Mouse (Mus musculus): ENCODE results near the gene Polrmt.
A peak's percentile ranks its signal among the peaks of the same experiment; 100 is the strongest.
"Not testable (repeated sequence)": the region's sequence is repeated elsewhere in the genome, so short reads cannot be mapped to it uniquely, and the experiment has no call there.

Polrmt gene

DNA sequence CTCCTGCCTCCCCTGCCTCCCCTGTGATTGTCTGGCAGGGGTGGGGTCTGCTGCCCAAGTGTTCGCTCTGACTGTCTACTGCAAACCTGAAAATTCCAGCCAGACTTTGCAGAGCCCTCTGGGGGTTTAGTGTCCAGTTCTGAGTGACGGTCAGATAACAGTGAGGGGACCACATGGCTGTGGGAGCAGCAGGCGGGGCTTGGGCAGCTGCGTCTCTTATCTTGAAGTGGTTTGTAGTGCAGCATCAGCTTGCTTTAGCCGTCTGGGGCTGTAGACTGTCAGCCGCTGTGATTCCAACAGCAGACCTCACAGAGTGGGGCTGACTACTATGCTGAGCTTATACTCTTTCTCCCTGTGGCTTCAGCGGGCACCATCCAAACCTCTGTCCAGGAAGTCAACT, 37.1 kb downstream of the Polrmt start:
- no peak for DNase-seq (ENCODE audit: low spot score in 2 of 2)

DNA sequence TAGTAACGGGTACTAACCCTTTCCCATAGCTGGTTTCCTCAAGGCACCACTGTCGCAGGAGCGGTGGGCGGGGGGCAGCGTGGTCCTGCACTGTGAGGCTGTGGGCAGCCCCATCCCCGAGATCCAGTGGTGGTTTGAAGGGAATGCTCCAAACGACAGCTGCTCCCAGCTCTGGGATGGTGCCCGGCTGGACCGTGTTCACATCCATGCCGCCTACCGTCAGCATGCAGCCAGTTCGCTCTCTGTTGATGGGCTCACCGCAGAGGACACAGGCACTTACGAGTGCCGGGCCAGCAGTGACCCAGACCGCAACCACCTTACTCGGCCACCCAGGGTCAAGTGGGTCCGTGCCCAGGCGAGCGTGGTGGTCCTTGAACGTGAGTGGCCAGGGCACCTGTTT, 37.7 kb downstream of the Polrmt start:
- DNase-seq (ENCODE audit: low spot score in 2 of 2), result no peak

DNA sequence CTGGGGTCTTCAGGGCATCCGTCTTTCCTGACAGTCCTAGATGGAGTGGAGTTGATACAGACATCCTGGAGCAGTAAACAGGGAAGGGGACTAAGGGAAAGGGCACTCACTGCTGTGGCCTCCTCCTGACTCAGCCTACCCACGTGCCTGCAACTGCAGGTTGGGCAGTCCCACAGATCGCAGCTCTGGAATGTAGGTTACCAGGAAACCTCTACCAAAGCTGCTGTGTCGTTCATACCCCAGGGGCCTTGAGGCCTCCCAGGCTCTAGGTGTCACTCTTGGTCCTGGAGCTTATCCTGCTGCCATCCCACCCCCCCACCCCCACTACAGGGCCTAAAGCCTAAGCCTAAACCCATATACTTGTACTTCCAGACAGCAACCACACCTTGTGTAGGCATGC, 38.6 kb downstream of the Polrmt start:
- no peak for DNase-seq (ENCODE audit: low spot score in 2 of 2)

DNA sequence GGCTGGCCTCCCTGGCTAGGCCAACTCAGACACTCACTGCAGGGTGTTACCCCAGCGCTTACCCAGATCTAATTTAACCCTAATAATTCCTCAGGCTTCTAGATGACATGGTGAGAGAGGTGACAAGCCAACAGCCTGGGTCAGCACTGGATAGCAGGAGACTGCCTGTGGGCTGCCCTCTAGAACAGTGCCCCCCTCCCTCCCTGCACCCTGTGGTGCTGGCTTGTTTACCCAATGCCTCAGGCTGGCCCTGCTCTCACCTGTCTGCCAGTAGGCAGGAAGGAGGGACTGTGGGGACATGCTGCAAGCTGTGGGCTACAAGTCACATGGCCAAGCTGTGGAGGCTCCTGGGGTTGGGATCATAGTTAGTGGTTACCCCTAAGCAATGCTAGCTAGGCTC, 39.2 kb downstream of the Polrmt start:
- no peak for DNase-seq (ENCODE audit: low spot score in 2 of 2)

- no peak for DNase-seq (ENCODE audit: low spot score in 2 of 2)
These were observed 39.8 kb downstream of the Polrmt start for GRCm38 (mm10) chr10:79706406-79707094.

- DNase-seq (ENCODE audit: low spot score in 2 of 2), result no peak
These were observed 40.4 kb downstream of the Polrmt start for GRCm38 (mm10) chr10:79705951-79706350.

DNA sequence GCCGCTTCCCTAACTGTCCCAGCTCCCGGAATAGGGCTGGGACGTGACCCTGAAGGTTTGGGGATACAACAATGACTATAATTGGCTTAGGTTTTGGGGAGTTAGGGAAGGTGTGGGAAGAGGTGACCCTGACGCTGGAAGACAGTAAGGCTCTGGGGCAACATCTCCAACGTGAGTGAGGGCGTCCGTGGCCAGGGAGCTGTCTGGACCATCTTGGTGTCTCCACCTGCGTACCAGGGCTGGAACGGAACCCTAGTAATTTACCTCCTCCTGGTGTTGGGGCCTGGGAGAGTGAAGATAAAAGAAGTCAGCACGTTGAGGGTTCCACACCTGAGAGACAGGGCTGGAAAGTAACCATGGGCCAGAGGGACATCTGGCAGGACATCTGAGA, 41.4 kb downstream of the Polrmt start:
- DNase-seq (ENCODE audit: low spot score in 2 of 2), result no peak

DNA sequence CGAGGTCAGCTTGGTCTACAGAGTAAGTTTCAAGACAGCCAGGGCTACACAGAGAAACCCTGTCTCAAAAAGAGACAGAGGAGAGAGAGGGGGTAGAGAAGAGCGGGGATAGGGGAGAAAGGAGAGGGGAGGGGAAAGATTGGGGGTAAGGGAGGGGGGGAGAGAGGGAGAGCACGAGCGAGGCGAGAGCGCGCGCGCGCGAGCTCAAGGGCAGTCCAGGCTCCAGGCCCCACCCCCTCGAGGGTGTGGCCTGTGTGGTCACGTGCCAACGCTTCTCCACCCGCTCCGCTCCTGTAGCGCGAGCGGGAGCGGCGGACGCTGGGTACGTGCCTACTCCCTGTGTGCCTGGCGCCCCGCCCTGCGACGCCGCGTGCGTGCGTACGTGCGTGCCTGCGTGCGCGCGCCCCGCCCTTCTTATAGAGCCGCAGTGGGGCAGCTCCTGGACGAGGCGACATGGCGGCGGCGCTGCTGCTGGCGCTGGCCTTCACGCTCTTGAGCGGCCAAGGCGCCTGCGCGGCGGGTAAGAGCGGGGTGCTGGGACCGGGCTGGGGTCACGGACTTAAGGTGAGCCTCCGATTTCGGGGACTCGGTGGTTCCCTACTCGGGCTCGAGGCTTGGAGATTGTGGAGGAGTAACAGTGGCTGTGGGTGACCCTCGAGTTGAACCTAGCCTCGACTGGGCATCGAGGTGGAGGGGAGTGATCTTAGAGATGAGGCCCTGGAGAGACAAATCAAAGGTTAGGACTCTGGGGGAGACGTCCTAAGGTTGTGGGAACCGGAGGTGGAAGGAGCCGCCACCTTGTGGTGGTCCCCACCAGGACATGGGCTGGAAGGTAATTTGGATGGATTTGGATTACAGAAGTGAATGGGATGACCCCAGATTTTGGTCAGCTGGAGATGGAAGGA, 42.1 kb downstream of the Polrmt start, which contains the start of gene Bsg:
TSS of gene Bsg (plus strand) at position 427 of the 905 bp plus-strand sequence.
- DNase-seq (ENCODE audit: low spot score in 2 of 2), result peak; percentile 99

- no peak for DNase-seq (ENCODE audit: low spot score in 2 of 2)
These were observed 42.8 kb downstream of the Polrmt start for GRCm38 (mm10) chr10:79703541-79703940.

- DNase-seq (ENCODE audit: low spot score in 2 of 2), result not testable (repeated sequence)
These were observed 43.4 kb downstream of the Polrmt start for GRCm38 (mm10) chr10:79702970-79703369.

DNA sequence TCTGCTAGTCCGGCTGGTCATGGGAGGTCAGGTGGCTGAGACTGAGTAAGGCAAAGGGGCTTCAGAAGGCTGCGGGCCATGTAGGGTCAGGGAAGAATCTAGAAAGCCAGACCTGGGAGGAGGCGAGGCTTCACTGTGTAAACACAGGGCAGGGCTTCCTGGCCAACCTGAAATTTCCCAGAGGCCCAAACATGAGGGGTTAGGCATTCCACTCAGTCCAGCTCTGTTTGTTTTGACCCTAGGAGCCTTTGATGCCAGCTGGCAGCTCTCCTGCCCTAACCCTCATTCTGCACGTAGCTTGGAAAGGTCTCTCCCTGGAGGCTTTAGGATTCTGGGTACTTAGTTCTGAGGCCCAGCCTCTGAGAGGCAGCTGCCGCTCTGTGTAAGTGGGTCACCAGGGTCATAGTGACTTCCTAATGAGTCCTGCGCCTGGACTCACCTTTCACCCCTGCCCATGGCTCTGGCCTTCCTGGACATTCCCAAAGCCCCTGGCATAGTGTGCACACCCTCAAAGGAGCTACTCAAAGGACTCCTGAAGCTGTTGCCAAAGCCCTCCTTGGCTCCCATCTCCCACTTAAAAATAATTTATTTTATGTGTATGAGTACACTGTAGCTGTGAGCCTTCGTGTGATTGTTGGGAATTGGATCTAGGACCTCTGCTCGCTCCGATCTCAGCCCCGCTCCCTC, 44.8 kb downstream of the Polrmt start:
- peak in 1 of 2 experiments; percentile 43 for DNase-seq (ENCODE audit: low spot score in 2 of 2)

- DNase-seq (ENCODE audit: low spot score in 2 of 2), result no peak
These were observed 45.7 kb downstream of the Polrmt start for GRCm38 (mm10) chr10:79700676-79701075.

DNA sequence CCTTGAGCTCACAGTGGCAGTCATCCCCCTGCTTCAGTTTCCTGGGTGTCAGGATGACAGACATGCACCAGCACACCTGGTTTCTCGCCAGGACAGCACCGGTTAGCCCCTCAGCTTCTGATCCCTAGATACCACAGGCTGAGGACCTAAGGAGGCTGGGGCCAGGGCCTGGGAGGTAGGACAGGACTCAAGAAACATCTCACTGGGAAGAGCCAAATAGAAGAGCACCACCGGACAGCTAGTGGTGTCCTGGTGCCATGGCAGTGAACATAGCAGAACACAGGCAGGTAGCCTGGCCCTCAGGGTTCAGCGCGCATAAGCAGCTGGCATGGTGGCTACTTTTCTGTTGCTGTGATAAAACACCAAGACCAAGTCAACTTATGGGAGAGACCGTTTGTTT, 47.9 kb downstream of the Polrmt start:
- no peak for DNase-seq (ENCODE audit: low spot score in 2 of 2)

DNA sequence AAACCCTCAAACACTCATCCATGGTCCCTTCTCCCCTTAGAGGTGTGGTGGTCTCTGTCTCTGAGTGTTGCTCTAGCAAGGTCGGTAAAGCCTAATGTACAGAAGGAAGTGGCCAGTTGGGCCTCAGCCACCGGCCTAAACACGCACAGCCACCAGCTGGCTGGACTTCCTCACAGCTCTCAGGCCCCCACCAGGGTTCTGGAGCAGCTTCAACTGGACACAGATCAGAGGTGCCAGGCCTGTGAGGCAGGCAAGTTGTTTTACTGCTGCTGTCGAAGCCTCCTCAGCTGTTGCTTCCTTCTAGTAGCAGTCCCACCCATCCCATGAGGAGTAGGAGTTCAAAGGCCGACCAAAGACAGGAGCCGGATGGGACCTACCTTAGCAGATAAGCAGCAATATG, 48.5 kb downstream of the Polrmt start:
- peak in 1 of 2 experiments; percentile 60 for DNase-seq (ENCODE audit: low spot score in 2 of 2)

DNA sequence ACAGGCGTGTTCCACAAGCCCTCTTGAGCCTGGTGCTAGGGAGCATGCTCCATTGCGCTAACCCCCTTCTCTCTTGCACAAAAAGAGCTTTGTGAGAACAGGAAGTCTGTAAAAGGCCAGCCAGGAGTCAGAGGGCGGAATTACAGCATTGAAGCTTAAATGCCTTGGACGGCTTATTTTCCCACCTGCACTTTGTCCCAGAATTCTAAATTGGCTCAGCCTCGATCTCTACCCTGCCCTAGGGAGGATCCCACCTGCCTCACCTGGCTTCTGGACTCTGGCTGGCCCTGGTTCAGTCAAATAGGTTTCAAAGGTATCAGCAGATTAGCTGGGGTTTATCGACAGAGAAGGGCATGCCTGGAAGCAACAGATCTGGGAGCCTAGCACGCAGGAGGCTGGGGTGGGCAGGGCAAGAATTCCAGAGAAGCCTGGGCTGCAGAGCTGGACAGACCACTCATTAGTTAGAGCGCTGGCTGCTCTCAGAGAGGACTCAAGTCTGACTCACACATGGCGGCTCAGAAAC, 50.2 kb downstream of the Polrmt start:
- DNase-seq (ENCODE audit: low spot score in 2 of 2), result no peak

DNA sequence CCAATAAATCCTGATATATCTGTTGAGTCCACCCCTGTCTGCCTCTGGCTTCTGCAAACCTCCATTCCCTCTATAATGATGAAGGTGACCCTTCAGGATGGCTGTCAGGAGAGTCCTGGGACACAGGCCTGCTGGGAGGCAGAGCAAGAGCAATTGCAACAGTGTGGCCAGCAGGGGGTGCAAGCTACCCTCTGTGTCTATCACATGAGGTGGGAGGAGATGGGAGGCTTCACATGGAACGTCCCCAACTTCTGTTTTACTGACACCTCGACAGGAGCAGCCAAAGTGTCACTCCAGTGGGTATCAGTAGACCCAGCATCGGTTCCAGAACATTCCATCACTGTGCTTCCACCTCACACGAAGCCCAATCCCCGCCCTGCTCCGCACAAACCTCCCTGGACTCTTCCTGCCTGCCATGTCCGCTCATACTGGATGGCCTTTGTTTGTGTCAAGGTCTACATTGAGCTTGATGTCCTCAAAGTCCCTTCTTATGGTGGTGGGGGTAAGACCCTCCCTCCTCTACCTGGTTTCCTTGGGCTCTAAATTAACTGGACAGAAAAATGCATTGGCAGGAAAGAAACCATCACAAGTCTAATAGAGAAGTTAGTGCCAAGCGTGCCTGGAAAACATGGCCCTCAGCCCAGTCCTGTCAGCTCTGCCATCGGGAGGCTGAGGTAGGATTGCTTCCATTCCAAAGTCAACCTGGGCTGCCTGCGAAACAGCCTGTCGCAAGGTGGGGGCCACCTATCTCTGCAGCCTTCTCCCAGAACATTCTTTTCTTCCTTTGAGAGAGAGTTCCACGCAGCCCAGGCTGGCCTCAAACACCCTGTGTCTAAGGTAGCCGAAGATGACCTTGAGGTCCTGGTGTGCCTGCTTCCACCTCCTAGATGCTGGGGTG, 50.9 kb downstream of the Polrmt start:
- peak in 1 of 2 experiments; percentile 80 for DNase-seq (ENCODE audit: low spot score in 2 of 2)

DNA sequence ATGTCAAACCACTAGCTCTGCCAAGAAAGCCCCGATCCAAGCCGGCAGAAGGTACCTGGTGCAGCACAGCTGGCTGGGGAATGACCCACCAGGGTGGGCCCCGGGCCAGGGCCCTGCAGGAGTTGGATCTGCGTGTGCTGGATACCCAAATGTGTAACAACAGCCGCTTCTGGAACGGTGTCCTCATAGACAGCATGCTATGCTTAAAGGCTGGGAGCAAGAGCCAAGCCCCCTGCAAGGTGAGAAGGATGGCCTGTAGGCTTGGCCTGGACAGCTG, 52.1 kb downstream of the Polrmt start:
- no peak for DNase-seq (ENCODE audit: low spot score in 2 of 2)

GRCm38 (mm10) chr10:79693580-79694378, 52.6 kb downstream of the Polrmt start:
- DNase-seq (ENCODE audit: low spot score in 2 of 2), result no peak

- DNase-seq (ENCODE audit: low spot score in 2 of 2), result no peak
These were observed 54.3 kb downstream of the Polrmt start for GRCm38 (mm10) chr10:79691986-79692548.

DNA sequence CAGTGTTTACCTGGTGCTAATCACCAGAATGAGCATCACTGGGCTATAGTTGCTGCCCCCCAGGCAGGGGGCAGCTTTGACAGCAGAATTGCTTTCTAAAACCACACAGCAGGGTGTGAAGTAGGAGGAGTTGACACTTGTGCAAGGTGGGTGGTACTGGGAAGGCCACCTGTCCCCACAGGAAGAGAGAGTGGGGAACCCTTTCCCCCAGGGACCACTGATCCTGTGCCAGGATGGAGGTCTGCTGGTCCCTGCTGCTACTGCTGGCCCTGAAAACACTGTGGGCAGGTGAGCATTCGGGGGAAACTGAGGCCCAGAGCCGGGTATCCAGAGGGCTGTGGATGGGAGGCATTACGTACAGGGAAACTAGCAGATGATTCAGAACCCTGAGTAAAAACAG, 57.2 kb downstream of the Polrmt start:
- DNase-seq (ENCODE audit: low spot score in 2 of 2), result no peak

All from right cerebral cortex, postnatal 10 days (tissue).